Mouse (Mus musculus) stomach, postnatal 0 days (tissue): ENCODE measurements at regions not wholly inside any gene's neighbourhood (a gene's known extent, or its start where the extent isn't known, plus 50 kb on each side); places are given as distances from the start of the nearest gene placed in this dataset.

Experiments
- CTCF ChIP-seq: IDR thresholded peaks from 2 replicates; pipeline ENCODE4 v1.5.1; 2016; ENCODE audit warnings: antibody characterized with exemption, low read depth, mild to moderate bottlenecking, moderate library complexity
- EP300 ChIP-seq: optimal IDR thresholded peaks from 2 replicates; pipeline ENCODE3; 2016; ENCODE audit warnings: antibody characterized with exemption

GRCm38 (mm10) chr8:87314570-87314969 lies 157.8 kb downstream of the Cbln1 start:
- no peak for TF ChIP-seq CTCF
- no peak for TF ChIP-seq EP300
